Mouse (Mus musculus) fat pad, adult 2 months (tissue): ENCODE data around the gene Lamb3.

Experiments
- DNase-seq: peaks from one replicate; pipeline ENCODE4 v3.0.0-alpha.2; 2011; ENCODE audit warnings: low read depth, low spot score; ENCODE audit errors: extremely low read depth

Gene Lamb3

DNA sequence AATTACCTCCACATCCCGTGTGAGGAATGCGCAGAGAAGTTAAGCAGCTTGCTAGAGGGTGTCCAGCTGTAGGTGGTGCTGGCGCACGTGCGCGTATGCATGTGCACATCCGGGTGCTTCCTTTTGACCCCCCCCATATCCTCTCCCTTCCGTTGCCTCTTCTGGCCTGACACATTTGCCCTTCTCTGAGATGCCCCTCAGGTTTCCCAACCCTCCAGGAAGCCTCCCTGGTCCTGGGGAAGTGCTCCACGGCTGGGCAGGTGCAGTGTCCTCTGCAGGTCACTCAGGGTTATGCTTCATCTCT lies 129.5 kb downstream of the Lamb3 start:
- DNase-seq, result no peak

DNA sequence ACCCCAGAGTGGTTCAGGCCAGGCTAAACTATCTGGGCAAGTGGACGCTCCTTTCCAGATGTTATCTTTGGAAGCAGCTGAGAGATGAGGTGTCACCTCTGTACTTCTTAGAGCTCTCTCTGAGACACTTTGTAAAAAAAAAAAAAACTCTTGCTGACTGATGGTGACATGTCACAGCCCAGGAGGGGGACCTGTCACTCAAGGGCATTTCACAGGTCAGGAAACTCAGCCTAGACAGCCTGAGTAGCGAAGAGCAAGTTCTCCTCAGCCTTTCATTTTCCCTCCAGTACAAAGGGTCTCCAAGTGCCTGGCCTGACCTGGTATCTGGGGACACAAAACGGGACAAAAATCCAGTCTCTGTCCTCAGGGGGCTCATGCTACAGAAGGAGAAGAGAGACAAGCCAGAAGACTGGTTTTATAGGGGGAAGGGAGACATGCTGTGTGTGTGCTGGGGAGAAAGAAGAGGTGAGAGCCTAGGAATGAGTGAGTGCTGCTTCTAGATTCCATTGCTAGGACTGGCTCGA lies 130.3 kb downstream of the Lamb3 start:
- DNase-seq, result no peak

DNA sequence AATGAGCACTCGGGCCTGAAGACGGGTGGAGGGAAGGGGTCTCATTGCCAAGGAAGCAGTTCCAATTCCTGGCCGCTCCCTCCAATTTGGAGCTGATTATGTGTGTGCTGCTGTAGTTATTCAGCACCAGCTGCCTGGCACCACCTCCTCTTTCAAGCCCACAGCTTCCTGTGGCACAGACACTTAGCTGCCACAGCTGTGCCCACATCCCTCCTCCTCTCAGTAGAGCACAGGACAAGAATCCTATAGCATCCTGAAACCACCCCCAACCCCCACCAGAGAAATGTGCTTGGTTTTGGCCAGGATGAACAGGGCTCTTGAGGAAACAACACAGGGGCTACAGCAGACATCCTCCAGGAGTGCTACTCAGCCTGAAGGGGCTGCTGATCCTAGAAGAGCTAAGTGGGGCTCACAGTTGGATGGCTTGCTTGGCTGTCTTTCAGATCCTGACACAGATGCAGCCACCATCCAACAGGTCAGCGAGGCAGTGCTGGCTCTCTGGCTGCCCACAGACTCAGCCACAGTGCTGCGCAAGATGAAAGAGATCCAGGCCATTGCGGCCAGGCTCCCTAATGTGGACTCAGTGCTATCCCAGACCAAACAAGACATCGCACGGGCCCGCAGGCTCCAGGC lies 131.0 kb downstream of the Lamb3 start:
- no peak for DNase-seq

DNA sequence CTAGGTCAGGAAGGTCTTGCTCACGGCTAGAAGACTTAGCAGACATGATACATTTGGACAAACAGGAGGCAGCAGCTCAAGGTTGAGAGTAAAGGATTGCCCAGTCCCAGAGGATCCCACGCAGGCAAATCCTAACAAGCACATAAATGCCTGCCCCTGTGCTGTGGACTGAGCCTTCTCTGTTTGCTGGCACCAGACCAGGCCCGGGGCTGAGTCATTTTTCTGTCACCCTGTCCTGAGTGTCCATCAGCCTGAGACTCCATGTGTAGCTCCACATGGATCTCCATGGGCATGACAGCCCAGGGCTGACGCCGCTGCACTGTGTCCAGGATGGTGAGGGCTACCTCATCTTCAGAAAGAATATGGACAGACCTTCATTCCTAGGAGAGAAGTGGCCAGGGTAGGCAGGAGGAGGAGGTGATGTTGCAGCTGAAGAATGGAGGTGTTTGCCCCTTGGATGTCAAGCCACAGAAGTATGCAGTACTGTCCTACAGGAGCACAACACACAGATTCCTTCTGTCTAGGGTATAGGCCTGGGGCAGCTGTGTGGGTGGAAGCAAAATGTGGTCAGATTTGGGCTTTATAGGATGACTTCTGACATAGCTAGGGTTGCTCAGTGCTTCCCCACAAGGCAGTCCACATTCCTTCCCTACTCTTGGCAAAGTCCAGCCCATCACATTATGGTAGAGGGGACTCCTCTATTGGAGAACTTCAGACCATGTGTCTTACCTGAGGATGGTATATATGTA lies 134.9 kb downstream of the Lamb3 start:
- DNase-seq, result no peak

DNA sequence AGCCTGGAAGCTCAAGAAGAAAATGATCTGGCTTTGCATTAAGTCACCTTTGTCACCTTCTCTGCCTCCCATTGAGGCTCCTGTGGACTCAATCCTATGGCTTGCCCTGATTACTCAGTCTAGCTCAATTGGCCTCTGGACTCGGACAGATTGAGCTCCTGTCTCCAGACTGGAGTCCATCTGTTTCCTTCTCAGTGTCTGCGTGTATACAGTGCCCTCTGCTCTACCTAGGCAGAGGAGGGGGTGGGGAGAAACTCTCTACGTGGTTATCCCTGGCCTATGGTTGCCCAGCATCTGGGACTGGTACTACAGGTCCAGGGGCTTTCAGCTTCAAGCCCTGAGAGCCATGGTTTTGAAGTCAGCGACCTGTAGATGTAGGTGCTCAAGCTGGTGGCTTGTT lies 136.4 kb downstream of the Lamb3 start:
- no peak for DNase-seq

DNA sequence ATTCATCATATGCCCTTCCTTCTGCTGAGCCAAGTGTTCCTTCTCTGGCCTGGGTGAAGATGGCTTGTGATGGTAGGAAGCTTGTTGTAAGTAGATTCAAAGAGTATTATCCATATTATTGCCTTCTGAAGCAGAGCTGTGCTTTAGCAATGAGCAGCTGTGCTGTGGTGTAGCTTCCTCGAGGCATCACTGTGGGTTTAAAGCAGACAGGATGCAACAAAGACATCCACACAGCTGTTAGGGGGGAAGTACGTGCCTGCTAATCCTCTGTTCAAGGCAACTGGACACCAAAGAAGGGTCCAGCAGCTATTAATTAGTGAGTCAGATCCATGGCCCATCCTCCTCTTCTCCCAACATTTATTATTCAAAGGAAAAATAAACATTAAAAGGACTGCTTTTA lies 137.5 kb downstream of the Lamb3 start:
- no peak for DNase-seq

DNA sequence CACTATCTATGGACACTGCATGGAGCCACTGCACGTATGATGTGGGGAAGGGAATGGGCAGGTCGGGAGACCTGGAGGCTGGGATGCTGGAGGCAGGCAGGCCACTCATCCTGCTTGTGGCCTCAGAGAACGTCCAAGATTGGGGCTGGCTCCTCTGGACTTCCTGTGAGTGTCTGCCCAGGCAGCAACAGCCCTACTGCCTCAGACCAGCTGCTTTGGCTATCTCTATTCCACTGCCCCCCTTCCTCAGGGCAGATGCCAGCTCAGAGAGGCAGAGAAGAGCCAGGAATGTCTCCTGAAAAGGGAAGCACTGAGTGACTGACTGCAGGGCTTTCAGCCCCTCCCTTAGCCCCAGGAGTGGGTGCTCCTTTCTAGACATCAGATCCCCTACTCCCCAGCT lies 139.4 kb downstream of the Lamb3 start:
- no peak for DNase-seq

DNA sequence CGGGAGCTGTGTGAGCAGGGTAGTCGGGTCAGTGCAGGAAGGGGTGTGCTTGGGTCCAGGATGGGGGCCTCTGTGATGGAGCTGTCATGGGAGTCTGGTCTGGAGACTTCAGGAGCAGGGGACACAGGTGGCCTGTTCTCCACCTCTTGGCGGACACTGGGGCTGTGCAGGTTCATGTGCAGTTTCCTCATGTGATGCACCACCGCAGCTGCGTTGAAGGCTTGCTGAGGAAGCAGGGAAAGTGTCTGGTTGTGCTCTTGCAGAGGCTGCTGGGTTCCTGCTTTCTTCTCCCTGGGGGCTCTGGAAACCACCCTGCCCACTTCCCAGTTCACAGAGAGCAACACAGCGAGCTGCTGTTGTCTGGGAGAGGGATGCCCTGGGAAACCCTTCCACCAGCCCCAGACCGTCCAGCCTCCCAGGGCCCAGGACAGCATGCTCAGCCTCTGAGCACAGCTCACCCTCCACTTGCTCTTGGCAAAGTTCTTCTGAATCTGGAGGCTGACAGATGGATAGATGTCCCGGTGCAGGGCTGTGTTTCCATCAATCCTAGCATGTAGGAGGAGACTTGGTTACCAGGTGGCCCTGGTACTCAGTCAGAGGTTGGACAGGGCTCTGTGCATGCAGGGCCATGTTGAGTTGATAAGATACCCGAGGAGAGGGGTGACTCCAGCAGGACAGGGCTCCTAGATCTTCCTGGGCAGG lies 140.9 kb downstream of the Lamb3 start:
- DNase-seq, result no peak

DNA sequence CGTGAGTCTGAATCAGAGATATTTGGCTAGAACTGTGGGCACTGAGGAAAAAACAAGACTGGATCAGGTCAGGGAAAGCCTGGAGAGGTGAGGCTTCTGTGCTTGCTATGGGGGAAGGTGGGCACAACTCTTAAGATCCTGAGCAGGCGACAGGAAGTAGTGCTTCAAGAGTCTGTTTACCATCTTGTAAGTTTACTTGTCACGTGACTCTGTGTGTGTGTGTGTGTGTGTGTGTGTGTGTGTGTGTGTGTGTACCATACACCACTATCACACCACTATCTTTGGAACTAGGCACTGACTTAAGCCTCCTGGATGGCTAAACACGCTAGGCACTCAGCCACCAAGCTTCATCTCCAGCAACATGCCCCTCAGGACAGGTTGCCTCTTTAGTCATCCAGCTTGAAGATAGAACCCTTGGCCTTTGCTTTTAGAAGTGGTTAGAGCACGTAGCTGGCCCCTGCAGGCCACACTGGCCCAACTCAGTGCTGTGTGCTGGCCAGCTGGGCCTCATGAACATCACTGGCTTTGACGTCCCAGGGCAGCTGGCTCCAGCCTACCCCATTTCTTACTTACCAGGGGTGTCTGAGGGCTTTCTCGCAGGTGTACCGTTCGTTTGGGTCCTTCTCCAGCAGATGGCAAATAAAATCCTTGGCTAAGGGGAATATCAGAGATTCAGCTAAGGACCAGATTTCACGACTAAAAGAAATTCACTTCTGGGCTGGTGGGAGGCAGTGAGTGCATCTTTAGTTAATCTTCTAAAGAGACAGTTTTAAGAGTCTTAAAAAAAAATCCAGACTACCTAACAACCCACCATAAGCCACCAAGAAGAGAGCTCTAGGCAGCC lies 142.4 kb downstream of the Lamb3 start:
- DNase-seq, result no peak

DNA sequence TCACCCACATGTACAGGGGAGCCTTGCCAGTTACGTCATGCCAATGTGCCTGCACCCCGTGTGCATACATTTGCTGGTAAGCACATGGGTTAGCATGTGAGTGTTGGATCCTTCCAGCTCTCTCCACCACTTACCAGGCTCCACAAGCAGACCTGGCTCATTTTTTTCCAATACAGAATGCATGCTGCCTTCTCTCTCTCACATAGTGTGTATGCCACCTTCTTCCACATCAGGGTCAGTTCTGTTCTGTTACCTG lies 143.0 kb downstream of the Lamb3 start:
- DNase-seq, result no peak

DNA sequence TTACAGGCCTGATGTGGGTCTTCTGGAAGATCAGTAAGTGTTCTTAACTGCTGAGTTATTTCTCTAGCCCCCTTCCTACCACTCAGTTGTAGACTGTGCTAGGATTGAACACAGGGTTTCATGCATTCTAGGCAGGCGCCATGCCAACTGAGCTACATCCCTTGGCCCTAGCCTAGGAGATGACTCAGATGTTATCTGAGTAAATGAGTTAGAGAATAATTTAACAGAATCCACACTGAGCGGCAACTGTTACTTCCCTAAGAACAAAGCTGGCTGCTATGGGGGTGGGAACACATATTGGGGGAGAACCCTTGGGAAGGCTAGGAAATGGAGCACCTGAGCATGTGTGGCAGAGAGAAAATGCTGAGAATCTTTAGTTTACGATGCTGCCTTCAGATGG lies 144.1 kb downstream of the Lamb3 start:
- DNase-seq, result no peak

DNA sequence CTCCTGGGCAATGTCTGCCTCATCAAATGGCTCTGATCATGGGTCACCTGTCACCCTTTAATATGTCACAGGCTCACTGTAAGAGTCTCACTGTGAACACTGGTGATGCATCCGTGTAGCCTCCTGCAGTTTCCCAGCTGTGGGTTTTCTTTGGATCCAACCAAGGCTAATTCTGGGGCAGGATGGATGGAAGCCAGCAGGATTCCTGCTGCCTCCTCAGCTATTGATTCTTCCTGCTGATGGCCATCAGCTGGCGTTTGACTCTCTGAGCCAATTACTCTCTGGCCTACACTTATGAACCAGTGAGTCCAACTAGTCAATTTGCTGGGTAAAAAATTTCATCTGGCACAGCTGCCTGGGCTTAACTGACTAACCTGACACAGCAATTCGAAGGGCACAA lies 151.7 kb downstream of the Lamb3 start:
- DNase-seq, result no peak

DNA sequence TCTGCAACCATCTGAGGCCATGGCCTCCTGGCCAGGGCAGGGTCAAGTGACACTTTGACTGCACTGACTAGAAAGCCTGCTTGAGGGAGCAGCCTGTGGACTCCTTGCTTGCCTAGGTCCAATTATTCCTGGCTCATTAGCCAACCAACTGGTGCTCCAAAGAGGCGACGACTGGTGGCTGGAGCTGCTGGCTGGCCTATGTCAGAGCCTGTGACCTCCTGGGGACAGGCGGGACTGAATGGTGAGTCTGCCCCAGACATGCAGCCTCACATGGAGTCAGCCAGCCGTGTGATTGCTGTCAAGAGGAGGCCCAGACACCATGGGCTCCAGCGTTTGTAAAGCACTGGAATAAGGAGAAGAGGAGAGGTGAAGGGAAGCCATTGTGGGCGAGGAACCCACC lies 153.7 kb downstream of the Lamb3 start:
- DNase-seq, result no peak

DNA sequence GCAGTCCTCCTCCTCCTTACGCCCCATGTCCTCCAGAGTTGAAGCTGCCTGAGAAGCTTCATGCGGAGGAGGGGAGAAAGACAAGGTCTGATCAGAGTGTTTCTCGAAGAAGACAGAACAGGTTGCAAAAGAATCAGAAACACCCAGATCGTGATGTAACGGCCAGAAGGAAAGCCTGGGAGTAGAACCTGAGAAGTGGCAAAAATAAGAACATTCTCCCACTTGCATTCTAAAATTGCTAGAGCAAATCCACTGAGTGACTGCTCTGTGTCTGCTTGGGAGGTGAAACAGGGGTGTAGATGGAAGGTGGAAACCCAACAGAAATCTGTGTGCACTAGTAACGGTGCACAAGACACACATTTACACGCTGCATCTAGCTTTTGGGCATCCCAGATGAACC lies 154.6 kb downstream of the Lamb3 start:
- DNase-seq, result no peak

DNA sequence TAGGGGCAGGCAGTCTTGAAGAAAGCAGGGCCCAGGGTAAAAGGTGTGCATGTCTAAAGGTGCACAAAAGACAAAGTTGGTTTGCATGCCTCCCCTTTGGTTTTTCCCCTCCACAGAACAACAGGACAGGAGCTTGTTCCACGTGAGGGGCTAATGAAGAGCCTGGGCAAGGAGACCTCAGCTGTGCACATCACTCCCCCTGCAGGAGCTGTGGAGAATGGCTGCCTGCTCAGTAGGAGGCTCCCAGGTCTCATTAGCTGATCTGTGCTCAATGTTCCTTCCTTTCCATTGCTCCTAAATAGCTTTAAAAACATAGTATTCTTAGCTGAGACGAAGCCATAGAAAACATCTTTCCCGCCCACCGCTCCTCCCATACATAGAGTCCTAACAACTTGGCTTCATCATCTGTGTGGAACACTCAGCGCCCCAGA lies 156.3 kb downstream of the Lamb3 start:
- DNase-seq, result no peak

DNA sequence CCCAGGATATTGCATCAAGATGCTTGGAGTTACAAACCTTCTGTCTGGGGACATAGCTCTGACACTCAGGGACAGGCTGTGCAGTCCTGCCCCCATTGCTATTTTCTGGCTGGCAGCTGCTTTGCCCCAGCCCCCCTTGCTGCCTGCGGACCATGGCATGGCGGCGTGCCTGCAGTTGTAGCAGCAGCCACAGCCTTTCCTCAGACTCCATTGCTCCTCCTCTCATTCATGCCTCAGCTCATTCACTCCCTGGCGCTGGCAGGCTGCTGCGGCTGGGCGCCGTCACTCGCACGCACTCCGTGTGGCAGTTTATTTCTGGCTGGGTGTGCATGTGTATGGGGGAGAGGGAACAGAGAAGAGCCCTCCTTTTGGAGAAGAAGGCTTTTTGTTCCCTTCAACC lies 160.6 kb downstream of the Lamb3 start:
- no peak for DNase-seq

DNA sequence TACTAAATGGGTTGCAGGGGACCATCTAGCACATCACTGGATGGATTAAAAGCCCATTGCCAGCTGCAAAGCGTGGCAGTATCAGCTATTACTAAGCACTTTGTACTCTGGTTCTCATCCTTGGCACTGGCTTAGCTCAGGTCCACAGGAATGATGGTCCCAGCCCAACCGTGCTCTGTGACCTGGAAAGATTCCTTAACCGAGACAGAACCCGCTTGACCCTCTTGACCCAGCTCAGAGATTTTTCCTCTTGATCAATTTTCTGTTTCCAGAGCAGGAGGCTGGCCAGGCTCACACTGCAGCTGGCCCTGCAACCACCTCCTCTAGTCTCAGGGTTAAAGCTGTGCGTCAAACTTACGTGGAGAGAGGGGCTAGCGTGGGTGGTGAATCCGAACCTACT lies 161.6 kb downstream of the Lamb3 start:
- no peak for DNase-seq

DNA sequence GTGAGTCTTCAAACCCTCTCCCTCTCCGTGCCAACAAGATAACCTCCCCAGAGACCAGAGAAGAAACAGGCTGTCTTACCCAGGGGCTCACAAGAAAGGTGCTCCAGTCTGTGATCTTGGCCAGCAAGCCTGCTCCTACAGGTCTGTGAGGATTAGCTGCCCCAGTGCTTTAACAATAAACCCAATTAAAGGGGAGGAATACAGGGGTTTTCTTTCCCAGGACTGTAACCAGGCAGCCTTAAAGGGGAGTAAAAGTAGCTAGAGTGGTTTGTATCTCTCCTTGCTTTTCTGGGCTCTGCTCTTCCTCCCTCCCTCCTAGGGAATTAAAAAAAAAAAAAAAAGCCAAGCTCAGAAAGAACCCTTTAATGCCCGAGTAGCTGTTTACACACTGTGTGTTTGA lies 162.6 kb downstream of the Lamb3 start, which contains the start of gene Camk1g:
TSS of gene Camk1g (minus strand) at position 203 of the 400 bp plus-strand sequence.
- no peak for DNase-seq

DNA sequence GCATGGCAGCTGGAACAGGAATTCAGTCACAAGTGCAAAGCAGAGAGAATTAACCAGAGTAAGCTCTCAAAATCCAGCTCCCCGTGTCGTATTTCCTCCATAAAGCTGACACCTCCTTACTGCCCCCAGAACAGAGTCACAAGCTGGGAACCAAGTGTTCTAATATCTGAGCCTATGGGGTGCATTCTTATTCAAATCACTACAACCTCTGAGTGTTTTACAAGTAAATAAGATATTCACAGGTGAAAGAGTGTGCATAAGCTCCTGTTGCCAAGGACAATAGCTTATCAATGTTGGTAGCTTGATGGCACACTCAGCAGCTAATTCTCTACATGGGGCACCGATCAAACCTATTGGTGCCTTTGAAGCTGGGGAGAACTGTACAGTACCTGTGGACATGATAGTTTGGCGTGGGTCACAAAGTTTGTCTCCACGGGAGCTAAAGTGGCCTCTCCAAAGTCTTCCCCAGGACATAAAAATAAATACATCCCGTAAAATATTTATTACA lies 166.5 kb downstream of the Lamb3 start:
- DNase-seq, result no peak

DNA sequence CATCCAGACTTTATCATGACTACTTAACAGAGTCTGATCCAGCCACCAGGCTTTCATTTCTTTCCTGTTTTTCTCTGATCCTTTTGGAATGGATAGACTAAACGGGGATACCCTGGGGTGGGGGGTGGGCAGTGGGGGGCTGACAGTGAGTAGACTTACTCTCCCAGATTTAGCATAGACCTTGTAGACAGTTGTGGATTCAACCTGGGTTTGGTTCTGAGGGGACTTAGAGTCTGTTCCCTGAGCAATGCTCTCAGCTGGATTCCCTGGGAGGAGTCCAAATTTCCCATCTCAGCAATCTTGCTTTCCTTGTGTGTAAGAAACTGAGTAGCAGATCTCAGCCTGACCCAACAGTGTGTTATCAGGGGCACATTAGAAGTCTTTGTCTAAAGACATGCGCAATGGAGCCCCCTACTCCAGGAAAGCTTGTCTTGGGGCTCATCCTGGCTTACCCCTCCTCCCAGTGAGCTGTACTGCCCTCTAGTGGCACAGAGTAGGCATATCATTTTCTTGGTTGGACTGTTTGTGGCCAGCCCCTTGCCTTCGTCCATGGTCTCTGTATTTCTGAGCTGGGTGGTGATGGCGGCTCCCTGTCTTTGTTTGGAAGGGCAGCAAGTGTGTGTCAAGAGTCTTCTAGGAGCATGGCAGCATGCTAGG lies 169.1 kb downstream of the Lamb3 start:
- DNase-seq, result no peak

DNA sequence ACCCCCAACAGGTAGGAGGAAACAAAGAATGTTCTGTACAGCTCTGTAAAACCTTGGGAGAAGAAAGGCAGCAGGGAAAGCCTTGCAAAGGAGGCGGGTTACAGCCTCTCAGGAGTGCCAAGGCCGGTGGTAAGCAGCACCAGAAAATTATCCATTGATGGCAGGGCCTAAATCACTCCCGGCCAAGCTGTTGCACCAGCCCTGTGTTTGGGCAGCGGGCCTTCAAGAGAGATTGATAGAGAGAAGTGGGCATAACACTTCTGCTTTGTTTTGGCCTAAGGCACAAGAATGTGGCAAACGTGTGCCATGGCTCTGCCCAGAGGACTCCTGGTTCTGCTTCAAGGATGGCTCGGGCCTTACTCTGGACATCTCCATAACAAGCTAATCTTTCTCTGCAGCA lies 172.1 kb downstream of the Lamb3 start:
- no peak for DNase-seq
